Mouse (Mus musculus): Measurements from ENCODE around the gene Gm44973.

DNA sequence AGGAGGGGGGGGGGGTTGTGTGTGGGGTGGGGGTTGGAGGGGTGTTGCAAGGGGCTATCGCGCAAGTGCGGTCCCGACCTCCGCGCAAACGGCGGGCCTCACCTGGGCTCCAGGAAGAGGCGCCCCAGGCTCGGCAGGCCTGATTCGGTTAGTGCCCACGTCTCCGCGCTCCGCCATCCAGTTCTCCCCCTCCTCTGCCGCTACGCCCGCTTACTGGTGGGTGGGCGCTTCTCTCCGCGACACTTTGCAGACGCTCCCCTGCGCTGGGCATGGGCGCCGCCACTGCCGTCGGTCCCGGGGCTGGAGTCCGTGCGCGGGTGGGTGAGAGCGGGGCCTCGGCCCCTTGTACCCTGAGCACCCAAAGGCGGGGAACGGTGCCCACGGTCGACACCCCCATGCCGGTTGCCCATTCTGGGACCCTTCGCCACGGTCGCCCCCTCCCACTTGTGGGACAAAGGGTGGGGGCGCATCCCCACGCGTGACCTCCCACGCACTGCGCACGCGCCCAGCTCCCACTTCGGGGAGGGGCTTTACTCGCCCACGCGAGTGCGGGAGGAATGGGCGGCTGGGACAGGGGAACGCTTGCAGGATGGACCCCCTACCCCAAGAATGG lies 41.5 kb downstream of the Gm44973 start:
- no peak for TF ChIP-seq POLR2A (IDR thresholded peaks at IDR 0.05; ENCODE audit: borderline replicate concordance, extremely low read depth, low read depth, low read length)
- no peak for TF ChIP-seq CTCF (IDR thresholded peaks at IDR 0.05; ENCODE audit: insufficient read depth, low read length)
